Mouse (Mus musculus) embryonic fibroblast, embryonic 13.5 days (primary cell): Measurements from ENCODE around the gene Zfhx3.

Experiments
- CTCF ChIP-seq: IDR thresholded peaks from 2 replicates; pipeline ENCODE4 v1.5.1; 2011; ENCODE audit warnings: mild to moderate bottlenecking, control low read depth, low read length, moderate library complexity, borderline replicate concordance; ENCODE audit not compliant: insufficient read depth
- POLR2A ChIP-seq: IDR thresholded peaks from 2 replicates; pipeline ENCODE4 v1.6.1; 2011; ENCODE audit warnings: low read depth, mild to moderate bottlenecking, control low read depth, low read length, moderate library complexity

- no peak for TF ChIP-seq POLR2A
- TF ChIP-seq CTCF = no peak
These were observed 610.1 kb downstream of the Zfhx3 start for GRCm38 (mm10) chr8:108552518-108552917.
